Mouse (Mus musculus): ENCODE measurements around the gene Oas1a.
"Not testable (repeated sequence)": the region's sequence is repeated elsewhere in the genome, so short reads cannot be mapped to it uniquely, and the experiment has no call there.

The Oas1a gene

DNA sequence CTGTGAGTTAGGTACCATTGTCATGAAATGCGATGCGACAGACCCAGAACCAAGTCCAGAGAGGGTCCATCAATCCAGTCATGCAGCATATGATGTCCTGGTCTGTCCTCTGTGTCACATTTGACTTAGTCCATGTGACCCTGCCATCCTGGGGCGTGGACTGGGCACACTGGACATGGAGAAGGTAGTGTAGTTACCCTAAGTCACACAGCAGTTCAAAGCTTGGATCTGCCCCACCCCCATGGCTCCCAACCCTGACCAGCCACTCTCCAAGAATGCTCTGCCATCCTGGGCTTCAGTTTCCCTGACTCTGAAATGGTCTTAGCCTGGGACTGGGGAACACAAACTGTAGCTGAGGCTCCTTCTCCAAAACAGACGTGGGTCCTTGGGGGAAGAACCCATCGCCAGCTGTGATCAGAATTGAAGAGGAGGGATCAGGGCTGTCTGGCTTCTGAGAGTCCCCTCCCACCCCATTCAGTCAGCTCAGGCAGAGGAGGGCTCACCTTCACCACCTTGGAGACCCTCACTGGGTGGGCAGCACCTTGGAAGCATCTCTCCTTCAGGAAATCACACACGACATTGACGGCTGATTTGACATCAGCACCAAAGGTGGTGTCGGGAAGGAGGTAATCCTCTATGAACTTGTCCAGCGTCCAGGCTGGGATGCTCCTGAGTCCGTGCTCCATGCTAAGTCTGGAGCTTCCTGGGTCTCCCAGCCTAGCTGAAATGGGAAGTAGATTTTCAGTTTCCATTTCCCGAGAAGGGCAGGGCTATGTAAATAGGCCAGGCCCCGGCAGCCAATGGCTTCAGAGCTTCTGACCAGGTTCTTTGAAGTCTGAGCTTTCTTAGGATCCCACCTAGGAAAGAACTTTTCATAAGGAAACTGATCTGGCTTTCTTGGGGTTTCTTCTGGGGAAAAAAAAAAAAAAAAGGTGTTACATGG is at the start of gene Oas1a:
TSS of gene Oas1a (minus strand) at position 731 of the 943 bp plus-strand sequence.
- DNase-seq (ENCODE audit: low read depth, low spot score), result not testable (repeated sequence)

DNA sequence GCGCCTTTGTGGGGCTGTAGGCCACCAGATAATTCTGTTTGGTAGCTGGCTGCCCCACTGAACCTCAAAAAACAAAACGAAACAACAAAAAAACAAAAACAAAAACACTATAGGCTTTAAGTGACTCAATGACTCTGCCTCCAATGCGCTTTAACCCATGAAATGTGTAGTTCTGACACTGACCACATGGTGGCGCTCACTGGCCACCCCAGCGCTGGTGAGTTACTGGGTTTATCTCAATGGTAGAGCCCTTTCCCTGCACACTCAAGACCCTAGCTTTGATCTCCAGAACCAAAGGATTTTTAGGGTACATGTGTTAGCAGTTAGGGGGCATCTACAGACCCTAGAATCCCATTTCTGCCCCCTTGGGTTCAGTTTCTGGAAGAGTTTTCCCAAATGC is 46.7 kb upstream of the Oas1a start:
- DNase-seq (ENCODE audit: low read depth, low spot score), result no peak

DNA sequence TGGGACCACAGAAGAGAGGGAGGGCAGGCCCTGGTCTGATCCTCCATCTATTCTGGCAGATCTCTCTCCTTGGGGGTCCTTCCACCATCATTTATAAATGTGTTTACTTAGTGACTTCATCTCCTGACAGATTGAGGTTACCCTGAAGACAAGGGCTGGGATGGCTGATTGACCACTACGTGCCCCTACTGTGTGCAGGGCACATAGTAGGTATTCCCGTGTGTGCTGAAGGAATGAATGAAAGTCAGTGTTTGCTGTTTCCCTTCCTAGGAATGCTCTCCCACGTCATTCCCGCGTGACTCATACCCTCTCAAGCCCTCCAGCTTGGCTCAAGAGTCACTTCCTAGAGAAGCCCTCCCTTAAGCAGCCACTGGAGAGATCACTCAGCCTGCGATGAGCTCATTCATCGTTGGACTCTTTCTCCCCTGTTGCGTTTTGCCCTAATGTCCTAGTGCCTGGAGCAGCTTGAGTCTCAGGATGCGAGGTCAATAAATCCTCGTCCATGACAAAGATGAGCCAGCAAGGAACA is 45.0 kb upstream of the Oas1a start:
- DNase-seq (ENCODE audit: low read depth, low spot score), result no peak

DNA sequence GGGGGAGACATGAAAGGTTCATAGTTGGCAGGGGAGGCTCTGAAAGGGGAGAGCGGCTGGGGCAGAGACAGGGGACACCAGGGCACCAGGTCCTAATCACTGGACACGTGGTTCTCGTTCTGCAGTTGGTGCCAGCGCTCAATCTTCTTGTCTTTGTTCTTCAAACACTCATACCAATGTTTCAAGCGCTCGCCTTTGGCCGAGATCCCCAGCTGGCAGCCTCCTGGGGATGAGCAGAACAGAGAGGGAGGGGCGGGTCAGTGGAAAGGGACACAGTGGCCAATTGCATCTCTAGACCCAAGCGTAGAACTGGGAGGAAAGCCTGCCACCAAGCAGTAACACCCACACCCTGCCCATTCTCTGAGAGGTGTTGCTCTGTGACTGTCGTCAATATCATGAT is 34.8 kb upstream of the Oas1a start:
- peak; percentile 59 for DNase-seq (ENCODE audit: low read depth, low spot score)

DNA sequence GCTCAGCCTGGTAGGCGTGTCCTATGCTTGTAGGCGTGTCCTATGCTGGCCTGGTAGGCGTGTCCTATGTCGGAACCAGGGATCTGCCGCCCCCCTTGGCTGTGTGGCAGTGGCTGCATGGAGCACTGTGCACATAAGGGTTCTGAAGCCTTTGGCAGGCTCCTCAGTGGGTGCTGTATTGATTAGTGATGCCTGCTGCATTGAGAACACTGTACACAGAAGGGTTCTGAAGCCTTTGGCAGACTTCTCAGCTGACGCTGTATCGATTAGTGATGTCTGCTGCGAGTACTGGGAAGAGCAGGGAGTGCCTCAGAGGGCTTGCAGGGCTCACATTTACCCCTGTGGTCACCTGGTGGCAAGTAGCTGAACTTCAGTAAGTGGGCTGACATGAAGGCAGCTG is 31.3 kb upstream of the Oas1a start:
- DNase-seq (ENCODE audit: low read depth, low spot score), result no peak

DNA sequence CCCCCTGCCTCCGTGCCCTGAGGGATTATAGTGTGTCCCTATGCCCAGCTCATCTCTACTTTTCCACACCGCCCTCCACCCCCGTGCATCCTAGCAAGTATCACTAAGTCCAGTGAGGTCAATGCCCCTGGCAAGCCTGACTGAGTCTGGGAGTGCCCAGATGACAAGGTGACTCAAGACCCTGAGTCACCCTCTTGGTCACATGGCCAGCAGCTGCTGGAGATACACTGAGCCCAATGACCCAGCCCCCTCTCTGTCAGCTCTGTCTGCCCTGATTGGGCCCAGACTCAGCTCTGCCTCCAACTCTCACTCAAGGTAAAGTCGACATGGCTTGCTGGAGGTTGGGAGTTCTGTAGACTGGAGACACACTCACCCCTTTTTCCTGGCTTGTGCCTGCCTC is 30.5 kb upstream of the Oas1a start:
- DNase-seq (ENCODE audit: low read depth, low spot score), result no peak

DNA sequence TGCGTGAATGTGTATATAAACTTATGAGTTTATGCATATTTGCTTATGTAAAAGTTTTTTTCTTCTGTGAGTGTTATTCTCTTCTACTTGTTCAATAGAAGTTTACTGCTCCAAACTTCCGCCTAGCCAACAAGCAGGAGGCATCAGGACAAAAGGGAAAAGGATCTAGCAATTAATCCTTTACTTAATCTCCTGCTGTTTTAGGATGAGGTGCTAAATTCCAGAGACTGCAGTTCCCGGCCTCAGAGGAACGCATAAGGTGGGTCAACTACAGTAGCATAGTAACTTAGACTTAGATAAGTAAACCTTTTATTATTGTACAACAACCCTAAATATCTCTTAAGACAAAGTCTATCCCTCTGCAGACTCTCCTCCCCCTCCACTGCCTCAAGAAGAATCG is 26.6 kb upstream of the Oas1a start:
- DNase-seq (ENCODE audit: low read depth, low spot score), result no peak

DNA sequence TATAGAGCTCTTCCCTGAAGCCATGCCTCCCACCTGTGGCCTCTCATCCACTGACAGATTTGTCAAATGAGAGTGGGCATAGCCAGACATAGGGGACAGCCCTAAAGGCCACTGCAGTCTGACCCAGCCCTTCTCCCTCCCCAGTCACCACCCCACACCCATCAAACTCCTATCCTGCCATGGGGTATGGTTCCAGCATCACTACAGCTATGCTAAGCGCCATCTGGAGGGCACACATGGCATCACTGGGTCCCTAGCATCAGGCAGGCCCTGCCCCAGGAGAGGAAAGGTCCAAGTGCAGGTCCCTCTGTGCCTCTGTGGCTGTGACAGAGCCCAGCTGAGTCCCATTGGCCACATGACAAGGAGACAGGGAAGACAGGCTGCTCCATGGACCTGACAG is 19.7 kb upstream of the Oas1a start:
- no peak for DNase-seq (ENCODE audit: low read depth, low spot score)

DNA sequence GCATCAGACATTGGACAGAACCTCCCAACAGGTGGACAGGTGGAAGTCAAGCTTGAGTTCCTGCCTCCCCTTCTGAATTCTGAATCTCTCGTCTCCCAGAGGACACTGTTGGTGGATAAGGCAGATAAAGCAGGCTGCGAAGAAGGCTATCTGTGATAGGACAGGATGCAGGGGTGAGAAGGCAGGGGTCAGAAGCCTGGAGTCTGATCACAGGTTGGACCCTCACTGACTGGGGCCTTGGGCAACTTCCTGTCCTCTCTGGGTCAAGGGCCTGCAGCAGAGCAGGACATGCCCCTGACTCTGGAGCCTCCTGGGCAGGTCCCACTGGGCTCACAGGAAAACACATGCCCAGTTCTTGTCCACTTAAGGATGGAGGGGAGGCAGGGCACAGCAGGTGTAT is 19.0 kb upstream of the Oas1a start:
- DNase-seq (ENCODE audit: low read depth, low spot score), result not testable (repeated sequence)

DNA sequence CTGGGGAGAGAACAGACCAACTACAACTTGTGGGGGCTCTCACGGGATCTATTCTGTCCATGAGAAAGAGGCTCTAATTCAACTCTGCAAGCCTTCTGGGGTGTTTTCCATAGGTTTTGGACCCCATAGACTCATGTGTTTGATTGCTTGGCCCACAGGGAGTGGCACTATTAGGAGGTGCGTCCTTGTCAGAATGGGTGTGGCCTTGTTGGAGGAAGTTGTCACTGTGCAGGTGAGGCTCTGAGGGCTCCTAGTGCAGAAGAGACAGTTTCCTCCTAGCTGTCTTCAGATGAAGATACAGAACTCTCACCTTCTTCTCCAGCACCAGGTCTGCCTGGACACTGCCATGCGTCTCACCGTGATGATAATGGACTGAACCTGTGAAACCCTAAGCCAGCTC is 17.2 kb upstream of the Oas1a start:
- DNase-seq (ENCODE audit: low read depth, low spot score), result not testable (repeated sequence)

DNA sequence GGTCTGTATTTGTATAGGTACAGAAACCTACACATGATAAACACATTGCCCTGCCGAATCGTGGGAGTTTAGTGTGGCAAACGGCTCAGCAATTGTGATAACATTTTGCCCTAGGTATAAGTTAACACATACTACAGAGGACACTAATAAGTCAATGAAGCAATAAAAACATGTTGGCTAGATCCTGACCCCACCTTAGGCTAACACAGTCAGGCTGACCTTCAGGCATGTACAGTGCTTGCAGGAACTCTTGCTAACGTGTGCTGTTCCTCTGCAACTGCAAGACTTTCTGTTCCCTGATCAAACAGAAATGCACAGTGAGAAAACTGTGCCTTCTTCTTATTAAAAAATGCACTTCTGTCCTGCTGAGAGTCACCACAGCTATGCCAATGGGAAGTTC is 16.6 kb upstream of the Oas1a start:
- no peak for DNase-seq (ENCODE audit: low read depth, low spot score)

DNA sequence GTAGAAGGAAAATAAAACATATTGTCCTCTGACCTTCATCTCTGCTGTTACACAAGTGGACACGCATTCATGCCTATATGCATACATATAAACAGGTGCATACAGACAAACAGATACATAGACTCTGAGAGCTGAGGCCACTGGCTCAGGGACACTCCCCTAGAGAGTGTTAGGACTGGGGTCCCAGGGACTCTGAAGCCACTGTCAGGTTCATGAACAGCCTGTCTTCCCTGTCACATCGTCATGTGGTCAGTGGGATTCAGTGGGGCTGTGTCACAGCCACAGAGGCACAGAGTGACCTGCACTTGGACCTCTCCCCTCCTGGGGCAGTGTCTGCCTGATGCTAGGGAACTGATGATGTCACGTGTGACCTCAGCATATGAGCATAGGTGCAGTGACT is 13.0 kb upstream of the Oas1a start:
- no peak for DNase-seq (ENCODE audit: low read depth, low spot score)

DNA sequence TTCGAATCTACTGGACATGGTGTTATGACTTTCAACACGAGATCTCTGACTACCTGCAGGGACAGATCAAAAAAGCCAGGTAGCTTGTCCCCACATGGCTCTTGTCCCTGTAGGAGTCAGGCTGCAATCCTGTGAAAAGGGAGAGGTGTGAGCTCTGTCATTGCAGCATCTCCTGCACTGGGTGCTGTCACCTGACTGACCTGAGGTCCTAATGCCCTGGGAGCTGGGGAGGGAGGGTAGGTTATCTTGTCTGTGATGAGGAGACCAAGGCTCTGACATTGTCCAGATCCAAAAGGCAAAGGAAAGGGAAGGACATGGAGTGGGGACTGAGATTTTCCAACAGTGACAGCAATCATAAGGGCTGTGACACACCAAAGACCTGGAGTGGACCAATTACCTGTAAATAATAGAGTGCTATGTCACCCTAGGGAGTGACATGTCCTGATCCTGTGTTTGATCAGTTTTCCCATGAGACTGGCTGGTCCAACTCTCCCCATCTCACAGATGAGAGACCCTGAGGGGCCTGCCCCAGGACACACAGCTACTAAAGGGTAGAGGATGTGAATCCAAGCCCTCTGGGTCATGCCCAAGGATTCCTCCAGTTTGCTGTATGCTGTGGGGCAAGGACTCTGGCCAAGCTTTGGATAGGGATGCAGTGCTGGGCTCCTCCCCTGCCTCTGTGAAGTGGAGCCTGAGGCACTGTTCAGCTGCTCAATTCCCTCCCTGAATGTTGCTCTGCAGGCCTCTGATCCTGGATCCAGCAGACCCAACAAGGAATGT is 12.0 kb upstream of the Oas1a start:
- not testable (repeated sequence) for DNase-seq (ENCODE audit: low read depth, low spot score)

DNA sequence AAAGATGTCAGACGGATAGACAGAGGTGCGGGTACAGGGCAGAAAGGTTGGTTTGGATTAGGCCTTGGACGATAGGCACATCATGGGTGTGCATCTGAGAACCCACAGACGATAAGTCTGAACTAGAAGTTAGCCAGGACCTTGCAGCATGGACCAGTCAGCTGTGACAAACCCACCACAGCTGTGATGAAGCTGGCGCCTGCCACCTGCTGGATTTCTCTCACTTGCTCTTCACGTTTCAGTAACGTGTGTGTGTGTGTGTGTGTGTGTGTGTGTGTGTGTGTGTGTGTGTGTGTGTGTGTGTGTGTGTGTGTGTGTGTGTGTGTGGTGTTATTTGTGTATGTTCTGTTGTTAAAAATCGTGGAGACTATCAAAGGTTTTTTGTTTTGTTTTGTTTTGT is 6.9 kb upstream of the Oas1a start, which contains the start of gene Oas1d:
TSS of gene Oas1d (plus strand) at position 333 of the 400 bp plus-strand sequence.
- DNase-seq (ENCODE audit: low read depth, low spot score), result not testable (repeated sequence)

DNA sequence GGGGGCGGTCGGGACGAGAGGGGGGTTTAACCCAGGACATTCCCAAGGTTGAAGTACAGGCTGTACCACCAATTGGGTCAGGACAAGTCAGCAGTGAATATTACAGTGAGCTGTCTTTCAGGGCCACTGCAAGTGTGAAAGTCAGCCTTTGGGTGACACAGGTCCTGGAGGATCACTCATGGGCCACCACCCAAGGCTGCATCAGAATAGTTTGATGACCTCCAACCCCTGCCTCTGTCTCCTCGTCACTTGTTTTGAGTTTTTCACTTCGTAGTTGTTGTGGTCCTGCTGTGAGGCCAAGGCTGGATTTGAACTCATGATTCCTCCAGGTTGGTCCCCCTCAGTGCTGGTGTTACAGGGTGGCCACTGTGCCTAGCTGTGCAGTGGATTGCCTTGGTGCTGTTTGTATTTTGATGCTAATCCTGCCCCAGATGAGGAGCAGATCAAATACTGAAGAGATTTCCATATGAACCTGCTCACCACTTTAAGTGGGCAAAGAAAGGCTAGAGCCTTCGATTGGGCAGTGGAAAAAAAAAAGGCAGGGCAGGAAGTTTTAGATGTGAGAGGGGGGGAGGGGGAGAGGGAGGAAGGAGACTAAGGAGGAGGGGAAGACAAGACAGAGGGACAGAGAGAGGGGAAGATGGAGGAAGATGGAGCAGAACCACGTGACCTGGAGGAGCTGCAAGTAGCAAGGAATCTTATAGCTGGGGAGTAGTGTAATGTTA is 1.0 kb upstream of the Oas1a start:
- no peak for DNase-seq (ENCODE audit: low read depth, low spot score)

DNA sequence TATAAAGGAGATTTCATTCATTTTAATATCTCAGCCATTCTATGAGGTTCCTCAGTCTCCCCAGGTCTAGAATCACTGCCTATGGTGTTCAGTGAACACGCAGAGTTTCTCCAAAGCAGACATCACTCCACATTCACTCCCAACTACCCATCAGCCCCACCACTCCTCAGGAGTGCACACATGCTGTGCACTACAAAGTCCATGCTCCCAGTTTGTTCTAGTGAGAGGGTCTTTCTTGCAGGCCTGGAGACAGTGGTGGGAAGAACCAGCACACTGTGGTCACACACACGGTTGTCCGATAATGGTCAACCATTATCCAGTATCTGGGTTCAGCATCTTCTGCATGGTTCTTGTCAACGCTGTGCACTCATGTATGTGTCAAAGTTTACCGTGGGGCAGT is 5.3 kb downstream of the Oas1a start:
- no peak for DNase-seq (ENCODE audit: low read depth, low spot score)

DNA sequence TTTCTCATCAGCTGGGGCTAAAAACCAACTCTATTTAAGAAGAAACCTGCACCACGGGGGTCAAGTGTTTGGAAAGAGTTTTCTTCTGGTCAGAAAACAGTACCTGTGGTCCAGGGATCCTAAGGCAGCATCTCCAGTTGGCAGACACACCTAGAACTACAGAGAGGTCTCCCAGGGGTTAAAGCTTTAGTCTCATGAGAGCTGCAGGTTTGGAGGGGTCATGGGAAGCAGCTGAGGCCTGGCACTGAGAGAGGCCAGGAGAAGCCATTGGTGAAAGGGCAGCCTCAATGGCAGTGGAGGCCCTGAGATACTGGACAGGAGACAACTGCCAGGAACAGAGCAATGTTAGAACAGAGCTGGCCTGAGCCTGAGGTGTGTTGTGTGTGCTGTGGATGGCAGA is 6.7 kb downstream of the Oas1a start:
- no peak for DNase-seq (ENCODE audit: low read depth, low spot score)

DNA sequence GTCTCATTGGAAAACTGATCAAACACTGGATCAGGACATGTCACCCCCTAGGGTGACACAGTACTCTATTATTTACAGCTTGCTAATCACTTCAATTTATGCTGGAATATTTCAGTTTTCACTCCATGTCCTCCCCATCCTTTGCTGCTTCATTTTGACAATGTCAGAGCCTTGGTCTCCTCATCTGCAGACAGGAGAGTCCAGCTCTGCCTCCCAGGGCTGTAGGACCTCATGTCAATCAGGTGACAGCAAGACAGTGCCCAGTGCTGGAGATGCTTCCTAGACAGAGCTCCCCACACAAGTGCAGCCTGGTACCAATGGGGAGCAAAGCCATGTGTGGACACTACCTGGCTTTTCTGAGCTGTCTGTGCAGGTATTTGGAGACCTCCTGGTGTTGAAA is 8.6 kb downstream of the Oas1a start:
- no peak for DNase-seq (ENCODE audit: low read depth, low spot score)

DNA sequence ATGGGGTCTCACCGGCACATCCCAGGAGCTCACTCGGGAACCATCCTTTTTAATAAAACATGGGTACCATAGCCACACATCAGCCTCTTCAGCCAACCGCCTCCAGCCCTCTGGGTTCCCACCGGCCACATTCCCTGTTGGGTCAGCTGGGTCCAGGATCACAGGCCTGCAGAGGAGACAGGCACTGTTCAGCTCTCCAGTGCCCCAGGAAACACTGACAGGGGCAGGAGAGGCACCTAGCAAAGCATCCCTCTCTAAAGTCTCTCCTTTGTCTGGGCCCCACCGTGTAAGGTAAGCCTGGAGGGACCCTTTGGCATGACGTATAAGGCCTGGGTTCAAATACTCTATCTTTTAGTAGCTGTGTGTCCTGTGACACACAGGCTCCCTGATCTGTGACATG is 9.0 kb downstream of the Oas1a start:
- no peak for DNase-seq (ENCODE audit: low read depth, low spot score)

DNA sequence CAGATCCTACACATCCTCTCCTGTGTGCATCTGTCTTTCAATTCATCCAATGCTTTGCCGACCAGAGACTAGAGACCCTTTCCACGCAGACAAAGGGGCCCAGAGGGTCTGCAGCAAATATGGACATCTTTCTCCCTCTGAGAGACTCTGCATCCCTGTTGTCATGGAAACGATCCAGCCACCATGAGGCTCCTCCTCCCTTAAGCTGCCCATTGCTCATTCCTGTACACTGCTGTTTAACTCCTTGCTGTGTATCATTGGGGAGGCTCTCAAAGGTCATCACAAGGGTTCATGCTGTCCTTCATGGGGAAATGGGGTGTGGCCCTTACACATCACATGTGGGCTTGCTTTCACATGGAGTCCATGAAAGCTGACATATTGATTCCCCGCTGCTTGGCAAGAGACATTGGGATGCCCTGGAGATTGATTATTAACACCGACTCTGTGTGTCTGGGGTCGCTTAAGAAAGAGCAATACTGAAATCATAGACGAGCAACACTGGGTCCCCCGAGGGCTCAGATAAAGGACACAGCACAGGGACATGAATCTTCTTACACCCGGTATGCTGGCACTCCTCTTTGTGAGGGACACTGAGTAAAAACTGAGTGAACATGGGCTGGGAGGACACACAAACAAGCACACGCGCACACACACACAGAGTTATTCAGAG is 12.0 kb downstream of the Oas1a start:
- DNase-seq (ENCODE audit: low read depth, low spot score), result no peak

DNA sequence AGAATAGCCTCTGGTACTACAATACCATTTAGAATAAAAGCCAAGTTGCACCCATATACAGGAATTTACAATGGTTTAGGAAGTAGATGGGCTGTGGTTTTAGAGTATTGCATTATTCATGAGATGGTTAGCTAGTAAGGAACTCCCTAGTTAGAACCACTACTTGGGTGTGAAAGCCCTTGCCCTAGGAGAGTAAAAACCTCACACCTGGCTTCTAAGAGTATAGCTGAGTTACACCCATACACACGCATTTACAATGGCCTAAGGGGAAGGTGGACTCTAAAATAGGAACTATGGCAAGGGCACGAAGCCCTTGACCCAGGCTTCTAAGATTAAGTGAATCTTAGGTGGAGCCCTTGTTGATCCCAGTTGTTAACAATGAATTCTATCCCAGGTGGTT is 12.6 kb downstream of the Oas1a start:
- DNase-seq (ENCODE audit: low read depth, low spot score), result not testable (repeated sequence)

All from telencephalon, adult 2 months (tissue).